Mouse (Mus musculus): ENCODE data around the gene Bloc1s3. TPM values are rescaled to one million over a fixed set of nuclear protein-coding genes. Genes with fewer than 3 reads are reported as not detected.

Gene Bloc1s3
- total RNA-seq (2021) = 1 to 10 TPM; 6.0 to 7.1 TPM

GRCm38 (mm10) chr7:19508150-19508923 lies at the start of gene Bloc1s3, which contains the start of gene Trappc6a:
TSS of gene Bloc1s3 (minus strand) at chr7:19508367.
TSS of gene Trappc6a (plus strand) at chr7:19508395.
- peak; percentile 85 to 86 for DNase-seq (ENCODE audit: extremely low spot score in 1 of 2, low spot score in 1 of 2)

GRCm38 (mm10) chr7:19557086-19557485 lies 48.9 kb upstream of the Bloc1s3 start:
- DNase-seq (ENCODE audit: extremely low spot score in 1 of 2, low spot score in 1 of 2) = no peak

- peak in 1 of 2 experiments; percentile 25 for DNase-seq (ENCODE audit: extremely low spot score in 1 of 2, low spot score in 1 of 2)
Observed at GRCm38 (mm10) chr7:19554168-19554567, 46.0 kb upstream of the Bloc1s3 start.

- DNase-seq (ENCODE audit: extremely low spot score in 1 of 2, low spot score in 1 of 2) = no peak
Observed at GRCm38 (mm10) chr7:19552443-19552842, 44.3 kb upstream of the Bloc1s3 start.

GRCm38 (mm10) chr7:19551634-19552033 lies 43.5 kb upstream of the Bloc1s3 start:
- no peak for DNase-seq (ENCODE audit: extremely low spot score in 1 of 2, low spot score in 1 of 2)

- DNase-seq (ENCODE audit: extremely low spot score in 1 of 2, low spot score in 1 of 2) = no peak
Observed at GRCm38 (mm10) chr7:19549394-19549793, 41.2 kb upstream of the Bloc1s3 start.

GRCm38 (mm10) chr7:19547344-19547969 lies 39.3 kb upstream of the Bloc1s3 start:
- DNase-seq (ENCODE audit: extremely low spot score in 1 of 2, low spot score in 1 of 2) = no peak

GRCm38 (mm10) chr7:19546007-19546406 lies 37.8 kb upstream of the Bloc1s3 start:
- no peak for DNase-seq (ENCODE audit: extremely low spot score in 1 of 2, low spot score in 1 of 2)

GRCm38 (mm10) chr7:19543584-19543983 lies 35.4 kb upstream of the Bloc1s3 start:
- no peak for DNase-seq (ENCODE audit: extremely low spot score in 1 of 2, low spot score in 1 of 2)

- no peak for DNase-seq (ENCODE audit: extremely low spot score in 1 of 2, low spot score in 1 of 2)
Observed at GRCm38 (mm10) chr7:19542155-19542691, 34.1 kb upstream of the Bloc1s3 start.

- no peak for DNase-seq (ENCODE audit: extremely low spot score in 1 of 2, low spot score in 1 of 2)
Observed at GRCm38 (mm10) chr7:19541681-19542154, 33.6 kb upstream of the Bloc1s3 start.

GRCm38 (mm10) chr7:19540771-19541566 lies 32.8 kb upstream of the Bloc1s3 start:
- no peak for DNase-seq (ENCODE audit: extremely low spot score in 1 of 2, low spot score in 1 of 2)

GRCm38 (mm10) chr7:19534676-19535075 lies 26.5 kb upstream of the Bloc1s3 start:
- DNase-seq (ENCODE audit: extremely low spot score in 1 of 2, low spot score in 1 of 2) = no peak

GRCm38 (mm10) chr7:19532240-19532639 lies 24.1 kb upstream of the Bloc1s3 start:
- DNase-seq (ENCODE audit: extremely low spot score in 1 of 2, low spot score in 1 of 2) = no peak

- no peak for DNase-seq (ENCODE audit: extremely low spot score in 1 of 2, low spot score in 1 of 2)
Observed at GRCm38 (mm10) chr7:19531077-19531476, 22.9 kb upstream of the Bloc1s3 start.

GRCm38 (mm10) chr7:19525105-19525481 lies 16.9 kb upstream of the Bloc1s3 start:
- no peak for DNase-seq (ENCODE audit: extremely low spot score in 1 of 2, low spot score in 1 of 2)

GRCm38 (mm10) chr7:19524420-19525104 lies 16.4 kb upstream of the Bloc1s3 start:
- DNase-seq (ENCODE audit: extremely low spot score in 1 of 2, low spot score in 1 of 2) = no peak

GRCm38 (mm10) chr7:19523757-19524419 lies 15.7 kb upstream of the Bloc1s3 start:
- peak; percentile 68 for DNase-seq (ENCODE audit: extremely low spot score in 1 of 2, low spot score in 1 of 2)

- DNase-seq (ENCODE audit: extremely low spot score in 1 of 2, low spot score in 1 of 2) = no peak
Observed at GRCm38 (mm10) chr7:19523017-19523756, 15.0 kb upstream of the Bloc1s3 start.

All from layer of hippocampus, postnatal 25 days (tissue).